Mouse (Mus musculus) thymus, adult 2 months (tissue): ENCODE results near the gene Ldb2.

Experiments used
- CTCF ChIP-seq: fragments of 200-500 bp; IDR thresholded peaks from 2 replicates; pipeline ENCODE4 v1.5.1; 2012; ENCODE audit warnings: mild to moderate bottlenecking, control low read depth, low read length, moderate library complexity, borderline replicate concordance; ENCODE audit not compliant: control insufficient read depth, poor library complexity, insufficient read depth; ENCODE audit errors: extremely low read depth
- POLR2A ChIP-seq: fragments of 200-500 bp; IDR thresholded peaks from 2 replicates; pipeline ENCODE4 v1.6.1; 2012; ENCODE audit warnings: mild to moderate bottlenecking, low read length, control low read depth, moderate library complexity; ENCODE audit not compliant: control insufficient read depth, poor library complexity, insufficient read depth; ENCODE audit errors: extremely low read depth

- TF ChIP-seq CTCF: no peak
- no peak for TF ChIP-seq POLR2A
Measured at GRCm38 (mm10) chr5:44476356-44476755, 323.1 kb downstream of the Ldb2 start.
